Mouse (Mus musculus) heart, embryonic 11.5 days (tissue): Measurements from ENCODE around the gene Tac2. TPM values are rescaled to one million over a fixed set of nuclear protein-coding genes. Genes with fewer than 3 reads are reported as not detected.

Experiments
- ATAC-seq: fragments of 200-750 bp; cut with Nextera tagmentation; replicated peaks from 2 replicates; pipeline ENCODE4 v1.8.0; 2017; ENCODE audit warnings: moderate library complexity; ENCODE audit not compliant: insufficient number of reproducible peaks, low FRiP score, low TSS enrichment
- H3K27ac ChIP-seq: fragments of 300-500 bp; sonication (generic); 2 replicates; pipeline ENCODE4 v1.5.1; 2014; ENCODE audit warnings: mild to moderate bottlenecking, low read depth, low read length
- H3K27me3 ChIP-seq: fragments of 300-500 bp; sonication (generic); 2 replicates; pipeline ENCODE4 v1.6.1; 2014; ENCODE audit warnings: mild to moderate bottlenecking, low read length, mixed read lengths; ENCODE audit not compliant: control insufficient read depth, insufficient read depth
- H3K36me3 ChIP-seq: fragments of 300-500 bp; sonication (generic); 2 replicates; pipeline ENCODE4 v1.6.1; 2014; ENCODE audit warnings: mild to moderate bottlenecking, low read length, moderate library complexity, mixed read lengths; ENCODE audit not compliant: control insufficient read depth, insufficient read depth
- H3K4me1 ChIP-seq: fragments of 300-500 bp; sonication (generic); 2 replicates; pipeline ENCODE4 v1.6.1; 2014; ENCODE audit warnings: low read length; ENCODE audit not compliant: control insufficient read depth, insufficient read depth
- H3K4me2 ChIP-seq: fragments of 300-500 bp; sonication (generic); 2 replicates; pipeline ENCODE4 v1.6.1; 2014; ENCODE audit warnings: mild to moderate bottlenecking, moderate library complexity
- H3K4me3 ChIP-seq: fragments of 300-500 bp; sonication (generic); 2 replicates; pipeline ENCODE4 v1.5.1; 2014; ENCODE audit warnings: low read depth, low read length
- H3K9ac ChIP-seq: fragments of 300-500 bp; sonication (generic); 2 replicates; pipeline ENCODE4 v1.6.1; 2014; ENCODE audit warnings: mild to moderate bottlenecking, low read depth, low read length, moderate library complexity
- H3K9me3 ChIP-seq: fragments of 300-500 bp; sonication (generic); replicated peaks from 2 replicates; pipeline ENCODE4 v1.6.1; 2016; ENCODE audit warnings: low read length; ENCODE audit not compliant: control insufficient read depth
- WGBS: fragments of 180-500 bp; shearing (Covaris S2); extraction: QIAGEN DNeasy Blood & Tissue Kit; methylation state at CpG from one replicate; pipeline ENCODE4 v1.1.7; 2014; ENCODE audit not compliant: insufficient replicate concordance; 5-methylcytosine and 5-hydroxymethylcytosine counted together
- polyA plus RNA-seq: library from polyadenylated mRNA; unstranded; fragments of >200 nt; fragmentation: Nextera tagmentation; extraction: Ambion mirVana; gene quantifications from 2 replicates; pipeline ENCODE4 v1.2.1, GENCODE M21; 2014

Tac2 gene
- polyA plus RNA-seq, 1 experiment from 2014 or later = 6.4 TPM

DNA sequence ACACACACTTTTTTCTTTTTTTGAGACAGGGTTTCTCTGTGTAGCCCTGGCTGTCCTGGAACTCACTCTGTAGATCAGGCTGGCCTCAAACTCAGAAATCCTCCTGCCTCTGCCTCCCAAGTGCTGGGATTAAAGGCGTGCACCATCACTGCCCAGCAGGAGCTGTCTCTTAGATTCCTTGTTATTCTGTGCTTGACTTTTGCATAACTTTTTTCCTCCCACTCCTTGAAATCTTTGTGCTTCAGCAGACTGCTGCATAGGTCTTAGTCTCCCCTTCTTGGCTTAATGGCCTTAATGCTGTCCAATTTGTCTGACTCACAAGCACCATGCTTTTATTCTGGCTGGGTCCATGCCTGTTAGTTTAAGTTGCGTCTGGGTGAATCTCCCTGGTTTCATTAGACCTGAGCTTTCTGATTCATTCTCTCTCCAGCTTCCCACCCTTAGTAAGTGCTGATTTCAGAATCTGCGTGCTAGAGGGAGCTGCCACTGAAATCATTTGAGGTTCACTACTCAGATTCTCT is 15.4 kb upstream of the Tac2 start:
- H3K27me3 ChIP-seq = no peaks in the 10 kb centered on the region
- H3K9me3 ChIP-seq = no peaks in the 10 kb centered on the region
- no peak overlapping the region for H3K4me2 ChIP-seq
- ATAC-seq = no peak
- peaks cover 4% of the 10 kb centered on the region; the same call in 1 of the 2 replicates for H3K4me1 ChIP-seq
- no peak overlapping the region for H3K4me3 ChIP-seq
- H3K36me3 ChIP-seq = no peaks in the 10 kb centered on the region
- no peak overlapping the region for H3K9ac ChIP-seq
- H3K27ac ChIP-seq = no peak overlapping the region
- WGBS = 73% methylated on average over 3 of the region's 3 CpGs

DNA sequence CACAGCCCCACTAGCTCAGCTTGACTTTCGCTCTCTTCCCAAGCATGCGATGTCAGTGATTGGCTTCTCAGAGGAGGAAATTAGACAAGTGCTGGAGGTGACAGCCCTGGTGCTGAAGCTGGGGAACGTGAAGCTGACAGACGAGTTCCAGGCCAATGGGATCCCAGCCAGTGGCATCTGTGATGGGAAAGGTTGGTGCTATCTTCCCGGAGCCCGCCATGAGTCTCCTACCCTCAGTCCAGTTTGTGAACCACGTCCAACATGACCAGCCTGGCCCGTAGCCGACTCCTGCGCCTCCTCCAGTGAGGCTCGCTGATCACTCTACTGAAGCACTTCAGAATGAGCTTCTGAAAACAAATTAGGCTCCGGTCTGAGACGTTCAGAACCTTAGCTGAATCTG is 13.9 kb upstream of the Tac2 start:
- Histone ChIP-seq H3K4me2 (no peak overlapping the region), H3K9me3 (no peaks in the 10 kb centered on the region), H3K9ac (no peak overlapping the region), H3K36me3 (no peaks in the 10 kb centered on the region), H3K27me3 (no peaks in the 10 kb centered on the region), H3K4me3 (no peak overlapping the region), H3K4me1 (peaks cover 4% of the 10 kb centered on the region; the same call in 1 of the 2 replicates), H3K27ac (no peak overlapping the region)
- 56% methylated on average over 13 of the region's 13 CpGs for WGBS
- ATAC-seq = no peak

DNA sequence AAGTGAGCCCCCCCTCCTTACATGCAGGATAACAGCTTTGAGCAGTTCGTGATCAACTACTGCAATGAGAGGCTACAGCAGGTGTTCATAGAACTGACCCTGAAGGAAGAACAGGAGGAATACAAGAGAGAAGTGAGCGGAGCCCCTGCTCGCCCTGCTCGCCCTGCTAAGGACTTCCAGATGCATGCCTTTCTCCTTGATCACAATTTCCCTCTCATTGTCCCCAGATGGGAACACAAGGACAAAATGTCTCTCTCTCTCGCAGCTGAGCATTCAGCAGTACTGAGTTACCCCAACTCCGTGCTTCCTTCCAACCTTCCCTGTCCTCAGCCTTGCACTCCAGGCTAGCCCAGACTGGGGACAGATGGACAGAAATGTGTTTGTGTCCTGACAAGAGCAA is 11.5 kb upstream of the Tac2 start:
- no peak for ATAC-seq
- Histone ChIP-seq H3K4me1 (peaks cover 4% of the 10 kb centered on the region; the same call in 1 of the 2 replicates), H3K27me3 (no peaks in the 10 kb centered on the region), H3K4me2 (no peak overlapping the region), H3K27ac (no peak overlapping the region), H3K36me3 (no peaks in the 10 kb centered on the region), H3K9ac (no peak overlapping the region), H3K4me3 (no peak overlapping the region), H3K9me3 (no peaks in the 10 kb centered on the region)
- 48% methylated on average over 6 of the region's 6 CpGs for WGBS

DNA sequence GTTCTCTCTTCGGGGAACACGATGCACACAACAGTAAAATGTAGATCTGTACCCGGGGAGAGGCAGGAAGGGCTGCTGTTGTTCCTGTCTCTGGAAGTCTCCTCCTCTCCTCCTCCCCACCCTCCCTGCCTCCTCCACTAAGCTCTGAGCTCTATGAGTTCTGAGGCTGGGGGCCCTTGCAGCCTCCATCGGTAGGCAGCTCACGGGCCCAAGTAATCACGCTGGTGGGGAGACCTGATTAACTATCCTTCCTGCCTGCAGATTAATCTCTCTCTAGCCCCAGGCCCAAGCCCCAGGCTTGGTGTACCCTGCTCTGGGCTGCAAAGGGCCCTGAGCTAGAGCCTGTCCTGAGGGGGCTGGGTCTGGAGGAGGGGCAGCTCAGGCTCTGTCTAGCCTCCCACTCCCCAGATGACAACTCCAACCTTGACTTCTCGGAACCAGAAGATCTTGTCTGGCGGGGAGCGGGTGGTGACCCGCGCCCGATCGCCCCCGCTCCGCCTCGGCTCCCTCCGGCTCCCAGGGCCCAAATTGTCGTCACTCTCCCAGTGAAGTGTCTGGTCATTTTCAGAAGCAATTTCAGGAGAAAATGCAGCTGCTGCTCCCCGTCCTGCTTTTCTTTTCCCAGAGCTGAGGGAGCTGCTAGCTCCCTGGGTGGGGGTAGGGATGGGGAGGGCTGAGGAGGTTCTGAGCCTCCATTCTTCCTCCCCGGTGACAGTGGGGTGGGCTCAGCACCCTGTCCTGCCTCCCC is 2.4 kb upstream of the Tac2 start:
- Histone ChIP-seq H3K4me3 (peak overlapping the region; percentile 16), H3K36me3 (no peaks in the 10 kb centered on the region), H3K27ac (peak overlapping the region; percentile 29), H3K27me3 (peaks cover 28% of the 10 kb centered on the region), H3K9ac (peak overlapping the region; percentile 52; the same call in 1 of the 2 replicates), H3K9me3 (no peaks in the 10 kb centered on the region), H3K4me2 (peak overlapping the region; percentile 59), H3K4me1 (peaks cover 10% of the 10 kb centered on the region; the same call in 1 of the 2 replicates)
- 7% methylated on average over 20 of the region's 20 CpGs for WGBS
- no peak; the same call in 1 of the 2 replicates for ATAC-seq

DNA sequence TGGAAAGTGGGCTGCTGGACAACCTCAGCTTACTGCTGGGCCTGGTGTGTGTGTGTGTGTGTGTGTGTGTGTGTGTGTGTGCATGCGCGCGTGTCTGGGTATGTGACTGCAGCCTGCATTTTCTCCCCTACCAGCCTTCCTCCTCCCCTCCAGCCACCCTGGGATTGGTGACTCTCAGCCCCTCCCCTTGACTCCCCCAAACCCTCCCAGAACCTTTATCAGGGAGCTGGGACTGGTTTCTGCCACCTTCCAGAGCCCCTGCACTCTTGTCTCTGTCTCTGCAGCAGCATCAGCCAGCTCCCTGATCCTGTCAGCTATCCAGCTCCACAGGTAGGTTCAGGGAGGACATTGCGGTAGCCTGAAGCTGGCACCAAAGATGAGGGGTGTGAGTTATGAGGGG is 858 bp downstream of the Tac2 start:
- Histone ChIP-seq H3K27me3 (peaks cover 30% of the 10 kb centered on the region), H3K9me3 (no peaks in the 10 kb centered on the region), H3K4me1 (peaks cover 10% of the 10 kb centered on the region; the same call in 1 of the 2 replicates), H3K4me3 (no peak overlapping the region), H3K9ac (no peak overlapping the region), H3K27ac (no peak overlapping the region), H3K36me3 (no peaks in the 10 kb centered on the region), H3K4me2 (no peak overlapping the region)
- 59% methylated on average over 4 of the region's 4 CpGs for WGBS
- ATAC-seq = no peak

DNA sequence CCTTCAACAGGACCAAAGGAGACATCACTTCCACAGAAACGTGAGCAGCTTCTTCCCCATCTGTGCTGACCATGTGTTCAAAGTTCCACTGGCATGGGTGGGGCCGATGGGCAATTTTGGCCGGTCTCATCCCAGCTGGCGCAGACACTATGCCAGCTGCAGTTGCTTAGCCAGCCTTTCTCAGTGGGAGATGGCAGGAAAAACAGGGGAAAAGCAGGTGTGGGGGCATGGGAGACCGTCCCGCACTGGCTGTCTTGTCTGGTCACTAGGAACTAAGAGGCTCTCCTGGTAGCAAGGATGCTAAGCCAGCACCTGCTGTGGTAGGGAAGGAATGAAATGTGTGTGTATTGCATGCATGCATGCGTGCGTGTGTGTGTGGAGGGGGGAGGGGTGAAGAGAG is 4.2 kb downstream of the Tac2 start:
- peaks cover 8% of the 10 kb centered on the region; the same call in 1 of the 2 replicates for H3K27me3 ChIP-seq
- no peak overlapping the region for H3K9ac ChIP-seq
- H3K36me3 ChIP-seq = no peaks in the 10 kb centered on the region
- WGBS = 72% methylated on average over 8 of the region's 8 CpGs
- no peak for ATAC-seq
- H3K9me3 ChIP-seq = no peaks in the 10 kb centered on the region
- no peak overlapping the region for H3K4me3 ChIP-seq
- H3K4me1 ChIP-seq = no peaks in the 10 kb centered on the region
- H3K4me2 ChIP-seq = no peak overlapping the region
- no peak overlapping the region for H3K27ac ChIP-seq

DNA sequence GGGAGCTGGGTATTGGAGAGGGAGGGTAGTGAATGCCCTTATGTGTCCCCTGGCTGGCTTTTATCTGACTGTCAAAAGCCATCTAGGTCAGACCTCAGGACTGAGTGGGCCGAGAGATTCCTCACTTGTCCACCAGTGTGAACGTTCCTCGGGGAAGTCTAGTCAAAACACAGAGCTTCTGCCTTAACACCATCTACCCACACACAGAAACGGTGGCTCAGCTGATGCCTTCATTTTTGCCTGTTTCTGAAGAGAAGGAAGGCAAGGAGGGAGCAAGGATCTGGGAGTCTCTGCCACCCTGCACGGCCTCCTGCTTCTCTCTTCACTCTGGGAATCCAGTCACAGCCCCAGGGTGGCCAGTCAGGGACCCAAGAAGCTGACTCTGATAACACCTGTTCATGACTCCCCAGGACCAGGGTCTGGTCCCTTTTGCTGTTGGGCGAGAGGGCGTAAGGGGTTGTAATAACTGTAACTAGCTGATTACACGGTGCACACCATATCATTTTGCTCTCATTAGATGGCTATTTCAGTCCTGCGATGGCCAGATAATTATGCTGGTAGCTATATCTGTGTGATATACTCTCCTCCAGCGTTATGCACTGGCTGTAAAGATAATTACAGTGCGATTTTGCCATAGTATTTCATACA is 6.1 kb downstream of the Tac2 start:
- ATAC-seq = no peak
- 66% methylated on average over 11 of the region's 11 CpGs for WGBS
- H3K4me2 ChIP-seq = no peak overlapping the region
- H3K36me3 ChIP-seq = no peaks in the 10 kb centered on the region
- no peak overlapping the region for H3K4me3 ChIP-seq
- H3K27ac ChIP-seq = no peak overlapping the region
- no peaks in the 10 kb centered on the region for H3K4me1 ChIP-seq
- 0 out of 2 replicates have a peak, but pooled peaks cover 3% of the 10 kb centered on the region for H3K27me3 ChIP-seq
- H3K9ac ChIP-seq = no peak overlapping the region
- no peaks in the 10 kb centered on the region for H3K9me3 ChIP-seq

DNA sequence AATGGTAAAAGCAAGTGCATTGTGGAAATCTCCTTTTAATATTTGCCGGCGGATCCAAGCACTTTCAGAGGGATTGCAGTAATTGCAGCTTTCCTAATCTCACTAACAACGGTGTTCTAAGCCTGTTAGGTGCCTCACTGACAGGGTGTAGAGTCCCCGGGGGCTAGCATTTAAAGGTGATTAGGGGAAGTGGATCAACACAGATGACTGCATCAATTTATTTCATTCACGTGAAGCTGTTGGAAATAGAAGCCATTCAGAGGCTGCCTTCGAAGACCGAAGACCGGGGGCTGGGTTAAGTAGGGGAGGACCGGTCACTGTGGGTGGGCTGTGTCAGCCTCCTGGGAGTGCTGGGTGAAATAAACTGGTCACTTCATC is 6.6 kb downstream of the Tac2 start:
- no peak overlapping the region for H3K4me2 ChIP-seq
- no peak overlapping the region for H3K4me3 ChIP-seq
- no peak overlapping the region for H3K27ac ChIP-seq
- H3K27me3 ChIP-seq = 0 out of 2 replicates have a peak, but pooled peaks cover 2% of the 10 kb centered on the region
- no peaks in the 10 kb centered on the region for H3K9me3 ChIP-seq
- 54% methylated on average over 9 of the region's 9 CpGs for WGBS
- ATAC-seq = no peak
- no peak overlapping the region for H3K9ac ChIP-seq
- H3K36me3 ChIP-seq = no peaks in the 10 kb centered on the region
- no peaks in the 10 kb centered on the region for H3K4me1 ChIP-seq
